Mouse (Mus musculus) heart, postnatal 0 days (tissue): ENCODE results near the gene Wnt10b. TPM values are rescaled to one million over a fixed set of nuclear protein-coding genes. Genes with fewer than 3 reads are reported as not detected.
A peak's percentile ranks its signal among the peaks of the same experiment; 100 is the strongest.

Source experiments
- ATAC-seq: fragments of 200-750 bp; cut with Nextera tagmentation; 2 replicates; pipeline ENCODE4 v1.8.0; 2017; ENCODE audit warnings: low read depth, moderate number of reproducible peaks, moderate library complexity; ENCODE audit not compliant: insufficient read depth
- DNase-seq: peaks from one replicate; pipeline ENCODE4 v3.0.0-alpha.2; 2016; ENCODE audit warnings: low spot score
- H3K27ac ChIP-seq: fragments of 300-500 bp; sonication (generic); 2 replicates; pipeline ENCODE4 v1.5.1; 2014; ENCODE audit warnings: low read depth, mild to moderate bottlenecking
- H3K27me3 ChIP-seq: fragments of 300-500 bp; sonication (generic); 2 replicates; pipeline ENCODE4 v1.6.1; 2014; ENCODE audit warnings: low read length, mixed read lengths; ENCODE audit not compliant: control insufficient read depth, insufficient read depth
- H3K36me3 ChIP-seq: fragments of 300-500 bp; sonication (generic); replicated peaks from 2 replicates; pipeline ENCODE4 v1.6.1; 2014; ENCODE audit warnings: low read length, mixed read lengths; ENCODE audit not compliant: control insufficient read depth, insufficient read depth
- H3K4me1 ChIP-seq: fragments of 300-500 bp; sonication (generic); 2 replicates; pipeline ENCODE4 v1.6.1; 2014; ENCODE audit warnings: antibody characterized with exemption; ENCODE audit not compliant: control insufficient read depth, insufficient read depth
- H3K4me2 ChIP-seq: fragments of 300-500 bp; sonication (generic); 2 replicates; pipeline ENCODE4 v1.6.1; 2014; ENCODE audit warnings: low read depth, mild to moderate bottlenecking, low read length, moderate library complexity
- H3K4me3 ChIP-seq: fragments of 300-500 bp; sonication (generic); 2 replicates; pipeline ENCODE4 v1.5.1; 2014; ENCODE audit warnings: low read depth, low read length
- H3K9ac ChIP-seq: fragments of 300-500 bp; sonication (generic); replicated peaks from 2 replicates; pipeline ENCODE4 v1.6.1; 2014; ENCODE audit warnings: low read depth, low read length, mixed read lengths
- H3K9me3 ChIP-seq: fragments of 300-500 bp; sonication (generic); replicated peaks from 2 replicates; pipeline ENCODE4 v1.6.1; 2016; ENCODE audit warnings: low read length; ENCODE audit not compliant: control insufficient read depth
- CTCF ChIP-seq: IDR thresholded peaks from 2 replicates; pipeline ENCODE4 v1.5.1; 2016; ENCODE audit warnings: antibody characterized with exemption, control low read depth, low read depth
- EP300 ChIP-seq: IDR thresholded peaks from 2 replicates; pipeline ENCODE4 v1.6.1; 2016; ENCODE audit warnings: antibody characterized with exemption, low read depth
- WGBS: fragments of 180-500 bp; shearing (Covaris S2); extraction: QIAGEN DNeasy Blood & Tissue Kit; methylation state at CpG from one replicate; pipeline ENCODE4 v1.1.7; 2014; 5-methylcytosine and 5-hydroxymethylcytosine counted together
- polyA plus RNA-seq: library from polyadenylated mRNA; unstranded; fragments of >200 nt; fragmentation: Nextera tagmentation; extraction: Ambion mirVana; gene quantifications from 2 replicates; pipeline ENCODE4 v1.2.1, GENCODE M21; 2015
- total RNA-seq: library from RNA; depleted of rRNA; stranded (reverse); fragments of >200 nt; gene quantifications from 2 replicates; pipeline ENCODE4 v1.2.3, GENCODE M21; 2014; ENCODE audit warnings: low replicate concordance

The Wnt10b gene
- total and polyA plus RNA-seq, 2 experiments from 2014 or later, result 0.07 TPM; not detected in 1

DNA sequence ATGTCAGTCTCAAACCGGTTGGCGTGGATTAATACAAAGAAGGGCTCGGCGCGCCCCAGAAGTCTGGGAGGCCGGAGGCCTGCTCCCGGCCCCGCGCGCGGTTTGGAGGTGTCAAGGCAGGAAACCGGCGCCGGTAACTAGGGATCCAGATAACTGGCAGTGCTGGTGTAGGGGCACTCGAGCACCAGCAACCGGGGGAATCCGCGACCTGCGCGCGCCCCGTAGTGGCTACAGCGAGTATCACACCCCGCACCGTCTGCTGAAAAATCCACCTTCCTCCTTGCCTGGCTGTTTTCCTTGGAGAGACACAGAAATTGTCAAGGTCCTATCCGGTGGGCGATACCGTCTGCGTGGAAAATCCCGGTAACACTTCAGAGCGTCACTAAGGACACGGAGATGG is 26.1 kb upstream of the Wnt10b start:
- WGBS, result 1% methylated on average over 32 of the region's 32 CpGs
- TF ChIP-seq CTCF (peak; percentile 71), EP300 (no peak)
- no peak overlapping the region for H3K27ac ChIP-seq
- peak overlapping the region; percentile 17; the same call in 1 of the 2 replicates for H3K4me3 ChIP-seq
- no peak overlapping the region for H3K9ac ChIP-seq
- H3K4me1 ChIP-seq, result peaks cover 25% of the 10 kb centered on the region
- no peaks in the 10 kb centered on the region for H3K36me3 ChIP-seq
- H3K27me3 ChIP-seq, result peaks cover 89% of the 10 kb centered on the region
- peak overlapping the region; percentile 44 for H3K4me2 ChIP-seq
- DNase-seq, result peak; percentile 65
- H3K9me3 ChIP-seq, result no peaks in the 10 kb centered on the region
- ATAC-seq, result peak; percentile 34; the same call in 1 of the 2 replicates

- Histone ChIP-seq H3K9me3 (no peaks in the 10 kb centered on the region), H3K27ac (no peak overlapping the region), H3K27me3 (peaks cover 96% of the 10 kb centered on the region), H3K4me3 (no peak overlapping the region), H3K36me3 (no peaks in the 10 kb centered on the region), H3K4me1 (peaks cover 16% of the 10 kb centered on the region), H3K4me2 (no peak overlapping the region), H3K9ac (no peak overlapping the region)
- ATAC-seq (no peak), DNase-seq (no peak)
- TF ChIP-seq EP300 (no peak), CTCF (no peak)
- 16% methylated on average over 8 of the region's 8 CpGs for WGBS
These were observed 25.0 kb upstream of the Wnt10b start for GRCm38 (mm10) chr15:98802926-98803325.

DNA sequence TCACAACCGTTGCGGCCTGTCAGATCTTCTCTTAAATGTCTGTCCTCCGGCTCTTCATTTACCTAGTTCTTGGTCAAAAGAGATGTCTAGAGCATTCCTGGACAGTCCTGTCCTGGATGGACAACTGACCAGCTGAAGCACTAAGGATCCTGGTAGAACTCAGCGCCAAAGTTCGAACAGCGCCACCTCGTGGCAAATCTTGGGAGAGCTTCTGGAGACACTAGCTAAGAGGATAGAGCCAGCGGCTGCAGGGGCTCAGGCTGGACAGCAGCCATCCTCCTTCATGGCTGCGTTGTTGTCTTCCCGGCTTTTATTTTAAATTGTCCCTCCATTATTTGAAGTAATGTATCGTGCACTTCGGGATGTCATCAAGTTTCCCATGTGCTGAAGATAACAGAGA is 21.4 kb upstream of the Wnt10b start:
- TF ChIP-seq EP300, result no peak
- TF ChIP-seq CTCF, result peak; percentile 75
- Histone ChIP-seq H3K4me2 (no peak overlapping the region), H3K9ac (no peak overlapping the region), H3K4me1 (peaks cover 5% of the 10 kb centered on the region; the same call in 1 of the 2 replicates), H3K4me3 (no peak overlapping the region), H3K36me3 (no peaks in the 10 kb centered on the region), H3K9me3 (no peaks in the 10 kb centered on the region), H3K27ac (no peak overlapping the region), H3K27me3 (peaks cover 94% of the 10 kb centered on the region)
- ATAC-seq, result no peak
- DNase-seq, result peak; percentile 58
- 13% methylated on average over 12 of the region's 12 CpGs for whole genome bisulfite sequencing

- H3K27ac ChIP-seq, result no peak overlapping the region
- H3K4me2 ChIP-seq, result no peak overlapping the region
- H3K4me3 ChIP-seq, result no peak overlapping the region
- H3K27me3 ChIP-seq, result peaks cover 96% of the 10 kb centered on the region
- WGBS, result 47% methylated on average over 3 of the region's 3 CpGs
- H3K9me3 ChIP-seq, result no peaks in the 10 kb centered on the region
- TF ChIP-seq CTCF (no peak), EP300 (no peak)
- no peak for DNase-seq
- no peaks in the 10 kb centered on the region for H3K36me3 ChIP-seq
- H3K4me1 ChIP-seq, result peaks cover 5% of the 10 kb centered on the region; the same call in 1 of the 2 replicates
- H3K9ac ChIP-seq, result no peak overlapping the region
- ATAC-seq, result no peak
These were observed 21.0 kb upstream of the Wnt10b start for GRCm38 (mm10) chr15:98798903-98799302.

DNA sequence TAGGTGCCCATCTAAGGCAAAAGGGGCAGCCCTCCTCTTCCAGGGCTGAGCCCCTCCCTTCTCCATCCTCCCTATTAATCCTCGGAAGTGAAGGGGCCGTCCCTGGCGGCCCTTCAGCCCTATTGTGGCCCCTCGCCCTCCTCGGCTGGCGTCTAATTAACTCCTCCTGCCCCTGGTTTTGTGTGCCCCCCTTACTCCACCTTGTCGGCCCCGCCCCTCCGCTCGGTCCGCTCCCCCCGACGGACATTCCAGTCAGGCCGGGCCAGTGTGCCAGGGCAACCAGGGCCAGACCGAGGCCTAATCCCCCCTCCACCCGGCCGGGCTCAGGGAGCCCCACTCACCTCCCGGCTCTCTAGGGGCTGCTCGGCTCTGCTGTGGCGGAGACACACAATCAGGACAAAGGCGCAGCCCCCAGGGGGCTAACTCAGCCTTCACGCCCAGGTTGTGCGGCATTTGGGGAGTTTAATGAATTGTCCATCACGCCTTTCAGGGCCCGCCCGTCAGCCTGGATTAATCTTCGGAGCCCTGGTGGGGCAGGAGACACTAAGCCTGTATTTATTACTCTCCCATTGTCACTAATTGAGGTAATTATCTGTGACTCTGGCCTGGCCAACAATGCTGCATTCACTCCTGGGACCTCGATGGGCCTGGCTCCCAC is 20.0 kb upstream of the Wnt10b start:
- no peak overlapping the region for H3K27ac ChIP-seq
- no peaks in the 10 kb centered on the region for H3K36me3 ChIP-seq
- H3K9ac ChIP-seq, result no peak overlapping the region
- ATAC-seq (no peak), DNase-seq (no peak)
- no peaks in the 10 kb centered on the region for H3K9me3 ChIP-seq
- TF ChIP-seq CTCF (no peak), EP300 (no peak)
- H3K4me3 ChIP-seq, result no peak overlapping the region
- peaks cover 96% of the 10 kb centered on the region for H3K27me3 ChIP-seq
- no peak overlapping the region for H3K4me2 ChIP-seq
- WGBS, result 16% methylated on average over 27 of the region's 28 CpGs
- peaks cover 5% of the 10 kb centered on the region; the same call in 1 of the 2 replicates for H3K4me1 ChIP-seq
